Mouse (Mus musculus): Measurements from ENCODE around the gene Ifna7.
A peak's percentile ranks its signal among the peaks of the same experiment; 100 is the strongest.
"Not testable (repeated sequence)": the region's sequence is repeated elsewhere in the genome, so short reads cannot be mapped to it uniquely, and the experiment has no call there.

Ifna7 gene

DNA sequence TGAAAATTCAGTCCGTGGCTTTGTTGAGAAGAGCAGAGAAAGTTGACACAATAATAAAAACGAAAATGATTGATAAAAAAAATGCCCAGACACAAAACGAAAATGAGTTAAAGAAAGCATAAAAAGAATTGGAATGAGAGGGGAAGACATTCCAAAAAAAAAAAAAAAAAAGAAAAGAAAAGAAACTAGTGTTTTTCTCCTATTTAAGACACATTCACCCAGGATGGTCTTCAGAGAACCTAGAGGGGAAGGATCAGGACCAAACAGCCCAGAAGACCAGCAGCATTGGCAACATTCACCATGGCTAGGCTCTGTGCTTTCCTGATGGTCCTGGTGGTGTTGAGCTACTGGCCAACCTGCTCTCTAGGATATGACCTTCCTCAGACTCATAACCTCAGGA is at the start of gene Ifna7:
Ifna7 (plus strand) TSS at position 301 of the 400 bp plus-strand sequence.
- DNase-seq (ENCODE audit: low read depth, low spot score): no peak

GRCm38 (mm10) chr4:88773534-88773933 is 42.5 kb upstream of the Ifna7 start, which contains the start of gene Gm13290:
TSS of gene Gm13290 (plus strand) at chr4:88773834.
- not testable (repeated sequence) for DNase-seq (ENCODE audit: low read depth, low spot score)

DNA sequence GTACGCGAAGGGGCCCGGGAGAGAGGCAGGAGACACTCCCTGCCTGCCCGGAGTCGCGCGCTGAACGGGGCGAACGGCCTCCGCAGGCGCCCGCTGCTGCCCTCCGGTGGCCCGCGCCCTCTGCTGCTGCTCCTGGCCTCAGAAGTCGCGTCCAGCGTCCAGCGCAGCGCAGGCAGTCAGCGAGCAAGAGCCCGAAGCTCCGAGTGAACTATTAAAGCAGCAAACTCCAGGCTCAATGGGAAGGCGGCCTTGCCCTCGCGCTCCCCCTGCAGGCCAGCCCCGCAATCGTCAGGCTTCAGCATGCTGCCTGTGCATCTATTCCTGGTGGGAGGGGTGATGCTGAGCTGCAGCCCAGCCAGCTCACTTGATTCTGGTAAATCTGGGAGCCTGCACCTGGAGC is 39.4 kb upstream of the Ifna7 start, which contains the start of gene Gm13289:
Gm13289 (plus strand) TSS at position 301 of the 400 bp plus-strand sequence.
- DNase-seq (ENCODE audit: low read depth, low spot score): not testable (repeated sequence)

GRCm38 (mm10) chr4:88779550-88779949 is 36.5 kb upstream of the Ifna7 start, which contains the start of gene Gm13272:
TSS of gene Gm13272 (plus strand) at chr4:88779850.
- DNase-seq (ENCODE audit: low read depth, low spot score): not testable (repeated sequence)

DNA sequence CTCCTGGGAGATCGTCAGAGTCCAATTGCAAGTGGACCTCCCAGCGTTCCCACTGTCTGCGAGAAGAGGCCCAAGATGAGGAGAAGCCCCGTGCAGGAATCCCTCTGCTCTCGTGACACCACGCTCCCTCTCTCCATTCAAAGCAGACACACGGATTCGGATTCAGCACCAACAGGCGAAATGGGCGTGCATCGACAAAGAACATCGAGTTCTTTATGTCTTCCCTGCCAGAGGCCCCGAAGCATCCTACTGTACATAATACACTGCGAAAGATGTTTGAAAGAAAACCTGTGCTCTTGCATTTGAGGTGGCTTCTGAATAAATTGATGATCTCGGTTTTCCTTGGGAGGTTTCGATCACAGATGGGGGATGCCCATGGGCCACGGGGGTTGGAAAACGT is 35.7 kb upstream of the Ifna7 start:
- DNase-seq (ENCODE audit: low read depth, low spot score): not testable (repeated sequence)

GRCm38 (mm10) chr4:88781831-88782230 is 34.2 kb upstream of the Ifna7 start, which contains the start of gene Ifnz:
TSS of gene Ifnz (plus strand) at chr4:88782131.
- not testable (repeated sequence) for DNase-seq (ENCODE audit: low read depth, low spot score)

DNA sequence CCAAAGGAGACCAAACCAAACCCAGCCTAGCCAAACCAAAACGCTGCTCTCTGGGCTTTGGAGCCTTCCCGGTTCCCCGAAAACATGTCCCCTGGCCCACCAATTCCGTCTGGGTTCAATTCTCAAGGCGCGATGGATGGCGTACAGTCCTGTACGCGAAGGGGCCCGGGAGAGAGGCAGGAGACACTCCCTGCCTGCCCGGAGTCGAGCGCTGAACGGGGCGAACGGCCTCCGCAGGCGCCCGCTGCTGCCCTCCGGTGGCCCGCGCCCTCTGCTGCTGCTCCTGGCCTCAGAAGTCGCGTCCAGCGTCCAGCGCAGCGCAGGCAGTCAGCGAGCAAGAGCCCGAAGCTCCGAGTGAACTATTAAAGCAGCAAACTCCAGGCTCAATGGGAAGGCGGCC is 33.7 kb upstream of the Ifna7 start:
- not testable (repeated sequence) for DNase-seq (ENCODE audit: low read depth, low spot score)

- DNase-seq (ENCODE audit: low read depth, low spot score): not testable (repeated sequence)
These were observed 30.6 kb upstream of the Ifna7 start, which contains the start of gene Gm13276 for GRCm38 (mm10) chr4:88785409-88785808. TSS of gene Gm13276 (plus strand) at chr4:88785709.

DNA sequence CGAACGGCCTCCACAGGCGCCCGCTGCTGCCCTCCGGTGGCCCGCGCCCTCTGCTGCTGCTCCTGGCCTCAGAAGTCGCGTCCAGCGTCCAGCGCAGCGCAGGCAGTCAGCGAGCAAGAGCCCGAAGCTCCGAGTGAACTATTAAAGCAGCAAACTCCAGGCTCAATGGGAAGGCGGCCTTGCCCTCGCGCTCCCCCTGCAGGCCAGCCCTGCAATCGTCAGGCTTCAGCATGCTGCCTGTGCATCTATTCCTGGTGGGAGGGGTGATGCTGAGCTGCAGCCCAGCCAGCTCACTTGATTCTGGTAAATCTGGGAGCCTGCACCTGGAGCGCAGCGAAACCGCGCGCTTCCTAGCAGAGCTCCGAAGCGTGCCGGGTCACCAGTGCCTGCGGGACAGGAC is 27.6 kb upstream of the Ifna7 start, which contains the start of gene Gm13277:
Gm13277 (plus strand) TSS at position 231 of the 400 bp plus-strand sequence.
- not testable (repeated sequence) for DNase-seq (ENCODE audit: low read depth, low spot score)

DNA sequence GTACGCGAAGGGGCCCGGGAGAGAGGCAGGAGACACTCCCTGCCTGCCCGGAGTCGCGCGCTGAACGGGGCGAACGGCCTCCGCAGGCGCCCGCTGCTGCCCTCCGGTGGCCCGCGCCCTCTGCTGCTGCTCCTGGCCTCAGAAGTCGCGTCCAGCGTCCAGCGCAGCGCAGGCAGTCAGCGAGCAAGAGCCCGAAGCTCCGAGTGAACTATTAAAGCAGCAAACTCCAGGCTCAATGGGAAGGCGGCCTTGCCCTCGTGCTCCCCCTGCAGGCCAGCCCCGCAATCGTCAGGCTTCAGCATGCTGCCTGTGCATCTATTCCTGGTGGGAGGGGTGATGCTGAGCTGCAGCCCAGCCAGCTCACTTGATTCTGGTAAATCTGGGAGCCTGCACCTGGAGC is 24.8 kb upstream of the Ifna7 start, which contains the start of gene Gm13278:
Gm13278 (plus strand) TSS at position 301 of the 400 bp plus-strand sequence.
- DNase-seq (ENCODE audit: low read depth, low spot score): not testable (repeated sequence)

DNA sequence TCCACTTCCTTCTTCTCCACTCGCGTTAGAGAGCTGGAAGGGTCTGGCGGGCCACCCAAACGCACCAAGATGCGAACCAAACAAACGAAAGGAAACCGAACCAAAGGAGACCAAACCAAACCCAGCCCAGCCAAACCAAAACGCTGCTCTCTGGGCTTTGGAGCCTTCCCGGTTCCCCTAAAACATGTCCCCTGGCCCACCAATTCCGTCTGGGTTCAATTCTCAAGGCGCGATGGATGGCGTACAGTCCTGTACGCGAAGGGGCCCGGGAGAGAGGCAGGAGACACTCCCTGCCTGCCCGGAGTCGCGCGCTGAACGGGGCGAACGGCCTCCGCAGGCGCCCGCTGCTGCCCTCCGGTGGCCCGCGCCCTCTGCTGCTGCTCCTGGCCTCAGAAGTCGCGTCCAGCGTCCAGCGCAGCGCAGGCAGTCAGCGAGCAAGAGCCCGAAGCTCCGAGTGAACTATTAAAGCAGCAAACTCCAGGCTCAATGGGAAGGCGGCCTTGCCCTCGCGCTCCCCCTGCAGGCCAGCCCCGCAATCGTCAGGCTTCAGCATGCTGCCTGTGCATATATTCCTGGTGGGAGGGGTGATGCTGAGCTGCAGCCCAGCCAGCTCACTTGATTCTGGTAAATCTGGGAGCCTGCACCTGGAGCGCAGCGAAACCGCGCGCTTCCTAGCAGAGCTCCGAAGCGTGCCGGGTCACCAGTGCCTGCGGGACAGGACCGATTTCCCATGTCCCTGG is 21.9 kb upstream of the Ifna7 start, which contains the start of gene Gm13275:
Gm13275 (plus strand) TSS at position 552 of the 740 bp plus-strand sequence.
- DNase-seq (ENCODE audit: low read depth, low spot score): not testable (repeated sequence)

DNA sequence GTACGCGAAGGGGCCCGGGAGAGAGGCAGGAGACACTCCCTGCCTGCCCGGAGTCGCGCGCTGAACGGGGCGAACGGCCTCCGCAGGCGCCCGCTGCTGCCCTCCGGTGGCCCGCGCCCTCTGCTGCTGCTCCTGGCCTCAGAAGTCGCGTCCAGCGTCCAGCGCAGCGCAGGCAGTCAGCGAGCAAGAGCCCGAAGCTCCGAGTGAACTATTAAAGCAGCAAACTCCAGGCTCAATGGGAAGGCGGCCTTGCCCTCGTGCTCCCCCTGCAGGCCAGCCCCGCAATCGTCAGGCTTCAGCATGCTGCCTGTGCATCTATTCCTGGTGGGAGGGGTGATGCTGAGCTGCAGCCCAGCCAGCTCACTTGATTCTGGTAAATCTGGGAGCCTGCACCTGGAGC is 18.9 kb upstream of the Ifna7 start, which contains the start of gene Gm13279:
Gm13279 (plus strand) TSS at position 301 of the 400 bp plus-strand sequence.
- not testable (repeated sequence) for DNase-seq (ENCODE audit: low read depth, low spot score)

GRCm38 (mm10) chr4:88799365-88799764 is 16.7 kb upstream of the Ifna7 start, which contains the start of gene Gm13285:
TSS of gene Gm13285 (plus strand) at chr4:88799665.
- not testable (repeated sequence) for DNase-seq (ENCODE audit: low read depth, low spot score)

DNA sequence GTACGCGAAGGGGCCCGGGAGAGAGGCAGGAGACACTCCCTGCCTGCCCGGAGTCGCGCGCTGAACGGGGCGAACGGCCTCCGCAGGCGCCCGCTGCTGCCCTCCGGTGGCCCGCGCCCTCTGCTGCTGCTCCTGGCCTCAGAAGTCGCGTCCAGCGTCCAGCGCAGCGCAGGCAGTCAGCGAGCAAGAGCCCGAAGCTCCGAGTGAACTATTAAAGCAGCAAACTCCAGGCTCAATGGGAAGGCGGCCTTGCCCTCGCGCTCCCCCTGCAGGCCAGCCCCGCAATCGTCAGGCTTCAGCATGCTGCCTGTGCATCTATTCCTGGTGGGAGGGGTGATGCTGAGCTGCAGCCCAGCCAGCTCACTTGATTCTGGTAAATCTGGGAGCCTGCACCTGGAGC is 13.1 kb upstream of the Ifna7 start, which contains the start of gene Gm13287:
Gm13287 (plus strand) TSS at position 301 of the 400 bp plus-strand sequence.
- DNase-seq (ENCODE audit: low read depth, low spot score): not testable (repeated sequence)

DNA sequence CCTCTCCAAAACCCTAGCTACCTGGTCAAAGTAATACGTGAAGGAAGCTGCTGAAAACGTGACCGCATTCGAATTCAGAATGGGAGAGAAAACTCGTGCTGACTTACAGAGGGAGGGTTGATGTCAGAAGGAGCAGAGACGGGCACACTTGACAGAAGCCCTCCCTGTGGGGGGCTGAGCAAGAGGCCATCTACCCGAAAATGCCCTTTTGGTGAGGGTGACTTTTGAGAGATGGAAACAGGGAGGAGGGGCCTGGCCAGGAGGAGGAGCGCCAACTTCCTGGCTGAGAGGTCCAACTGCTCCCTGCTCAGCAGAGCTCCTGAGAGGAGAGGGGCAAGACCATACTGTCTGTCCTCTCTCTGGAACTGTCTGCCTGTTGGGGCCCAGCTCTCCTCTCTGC is 10.8 kb upstream of the Ifna7 start, which contains the start of gene Gm13288:
Gm13288 (plus strand) TSS at position 301 of the 400 bp plus-strand sequence.
- DNase-seq (ENCODE audit: low read depth, low spot score): not testable (repeated sequence)

DNA sequence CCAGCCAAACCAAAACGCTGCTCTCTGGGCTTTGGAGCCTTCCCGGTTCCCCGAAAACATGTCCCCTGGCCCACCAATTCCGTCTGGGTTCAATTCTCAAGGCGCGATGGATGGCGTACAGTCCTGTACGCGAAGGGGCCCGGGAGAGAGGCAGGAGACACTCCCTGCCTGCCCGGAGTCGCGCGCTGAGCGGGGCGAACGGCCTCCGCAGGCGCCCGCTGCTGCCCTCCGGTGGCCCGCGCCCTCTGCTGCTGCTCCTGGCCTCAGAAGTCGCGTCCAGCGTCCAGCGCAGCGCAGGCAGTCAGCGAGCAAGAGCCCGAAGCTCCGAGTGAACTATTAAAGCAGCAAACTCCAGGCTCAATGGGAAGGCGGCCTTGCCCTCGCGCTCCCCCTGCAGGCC is 10.3 kb upstream of the Ifna7 start:
- not testable (repeated sequence) for DNase-seq (ENCODE audit: low read depth, low spot score)

GRCm38 (mm10) chr4:88819659-88820058 is 3.6 kb downstream of the Ifna7 start, which contains the start of gene Ifna11:
TSS of gene Ifna11 (plus strand) at chr4:88819959.
- DNase-seq (ENCODE audit: low read depth, low spot score): no peak

GRCm38 (mm10) chr4:88822995-88823394 is 7.0 kb downstream of the Ifna7 start:
- no peak for DNase-seq (ENCODE audit: low read depth, low spot score)

DNA sequence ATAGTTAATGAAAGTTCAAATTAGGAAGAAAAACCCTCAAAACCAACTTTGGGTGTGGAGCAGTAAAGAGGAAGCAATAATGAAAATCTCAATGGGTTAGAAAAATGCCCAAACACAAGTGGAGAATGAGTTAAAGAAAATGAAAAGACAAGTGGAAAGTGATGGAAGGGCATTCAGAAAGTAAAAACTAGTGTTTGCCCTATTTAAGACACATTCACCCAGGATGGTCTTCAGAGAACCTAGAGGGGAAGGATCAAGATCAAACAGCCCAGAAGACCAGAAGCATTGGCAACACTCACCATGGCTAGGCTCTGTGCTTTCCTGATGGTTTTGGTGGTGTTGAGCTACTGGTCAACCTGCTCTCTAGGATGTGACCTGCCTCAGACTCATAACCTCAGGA is 11.1 kb downstream of the Ifna7 start, which contains the start of gene Ifna6:
Ifna6 (plus strand) TSS at position 301 of the 400 bp plus-strand sequence.
- not testable (repeated sequence) for DNase-seq (ENCODE audit: low read depth, low spot score)

- peak; percentile 9 for DNase-seq (ENCODE audit: low read depth, low spot score)
These were observed 14.5 kb downstream of the Ifna7 start for GRCm38 (mm10) chr4:88830523-88830922.

- not testable (repeated sequence) for DNase-seq (ENCODE audit: low read depth, low spot score)
These were observed 19.2 kb downstream of the Ifna7 start, which contains the start of gene Ifna5 for GRCm38 (mm10) chr4:88835225-88835624. TSS of gene Ifna5 (plus strand) at chr4:88835525.

DNA sequence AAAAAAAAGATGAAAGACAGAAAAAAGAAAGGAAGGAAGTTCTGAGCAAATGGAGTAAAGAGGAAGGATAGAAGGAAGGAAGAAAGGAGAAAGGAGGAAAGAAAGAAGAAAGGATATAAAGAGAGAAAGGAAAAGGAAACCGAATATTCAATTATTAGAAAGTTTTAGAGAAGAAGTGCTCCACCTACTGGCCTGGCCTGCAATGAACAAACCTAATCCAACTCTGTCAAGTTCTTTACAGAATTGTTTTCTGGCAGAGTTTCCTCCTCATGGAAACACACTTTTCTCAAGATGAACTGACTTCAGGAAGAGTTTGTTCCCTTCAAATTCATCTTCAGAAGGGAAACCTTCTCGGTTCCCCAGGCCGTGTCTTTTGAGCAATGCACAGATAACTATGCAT is 22.8 kb downstream of the Ifna7 start:
- no peak for DNase-seq (ENCODE audit: low read depth, low spot score)
